Mouse (Mus musculus) limb, embryonic 15.5 days (tissue): Measurements from ENCODE around the gene Ap1g1. TPM values are rescaled to one million over a fixed set of nuclear protein-coding genes. Genes with fewer than 3 reads are reported as not detected.

Experiments
- ATAC-seq: fragments of 200-750 bp; cut with Nextera tagmentation; 2 replicates; pipeline ENCODE4 v1.8.0; 2017; ENCODE audit warnings: low read depth, moderate TSS enrichment; ENCODE audit not compliant: insufficient number of reproducible peaks, low FRiP score, low TSS enrichment
- H3K27ac ChIP-seq: fragments of 300-500 bp; sonication (generic); 2 replicates; pipeline ENCODE4 v1.5.1; 2015; ENCODE audit warnings: moderate library complexity, mild to moderate bottlenecking, inconsistent platforms
- H3K27me3 ChIP-seq: fragments of 300-500 bp; sonication (generic); 2 replicates; pipeline ENCODE4 v1.6.1; 2015; ENCODE audit warnings: inconsistent platforms
- H3K36me3 ChIP-seq: fragments of 300-500 bp; sonication (generic); 2 replicates; pipeline ENCODE4 v1.6.1; 2015; ENCODE audit warnings: inconsistent platforms
- H3K4me1 ChIP-seq: fragments of 300-500 bp; sonication (generic); 2 replicates; pipeline ENCODE4 v1.6.1; 2015; ENCODE audit warnings: inconsistent platforms
- H3K4me2 ChIP-seq: fragments of 300-500 bp; sonication (generic); 2 replicates; pipeline ENCODE4 v1.6.1; 2015; ENCODE audit warnings: mild to moderate bottlenecking, inconsistent platforms
- H3K4me3 ChIP-seq: fragments of 300-500 bp; sonication (generic); 2 replicates; pipeline ENCODE4 v1.5.1; 2015; ENCODE audit warnings: mild to moderate bottlenecking, inconsistent platforms
- H3K9ac ChIP-seq: fragments of 300-500 bp; sonication (generic); 2 replicates; pipeline ENCODE4 v1.6.1; 2015; ENCODE audit warnings: inconsistent platforms
- H3K9me3 ChIP-seq: fragments of 300-500 bp; sonication (generic); 2 replicates; pipeline ENCODE4 v1.6.1; 2016; ENCODE audit warnings: inconsistent platforms
- WGBS: fragments of 180-500 bp; shearing (Covaris S2); methylation state at CpG from one replicate; pipeline ENCODE4 v1.1.7; 2015; 5-methylcytosine and 5-hydroxymethylcytosine counted together
- polyA plus RNA-seq: library from polyadenylated mRNA; unstranded; fragments of >200 nt; fragmentation: Nextera tagmentation; extraction: Ambion mirVana; gene quantifications from 2 replicates; pipeline ENCODE4 v1.2.1, GENCODE M21; 2015

The Ap1g1 gene
- polyA plus RNA-seq, result 33.0 and 38.1 TPM in 2 replicates

- peak; percentile 98 for ATAC-seq
- WGBS, result under 1% methylated on average over 64 of the region's 64 CpGs
- H3K4me1 ChIP-seq, result peaks cover 11% of the 10 kb centered on the region
- peaks cover 7% of the 10 kb centered on the region; the same call in 1 of the 2 replicates for H3K27me3 ChIP-seq
- H3K9me3 ChIP-seq, result no peaks in the 10 kb centered on the region
- peak within 1 kb of the TSS; percentile 99 for H3K4me3 ChIP-seq
- H3K9ac ChIP-seq, result peak within 1 kb of the TSS; percentile 98
- H3K4me2 ChIP-seq, result peak within 1 kb of the TSS; percentile 77
- peak within 1 kb of the TSS; percentile 99 for H3K27ac ChIP-seq
- H3K36me3 ChIP-seq, result no peaks in the 10 kb centered on the region
These were observed at the start of gene Ap1g1 for GRCm38 (mm10) chr8:109778280-109778977. Gene Ap1g1 (plus strand): TSS chr8:109778554.

- Histone ChIP-seq H3K27me3 (no peaks in the 10 kb centered on the region), H3K4me3 (no peak overlapping the region), H3K36me3 (peaks cover 79% of the 10 kb centered on the region), H3K9ac (no peak overlapping the region), H3K4me1 (peaks cover 1% of the 10 kb centered on the region; the same call in 1 of the 2 replicates), H3K9me3 (no peaks in the 10 kb centered on the region), H3K27ac (no peak overlapping the region), H3K4me2 (no peak overlapping the region)
- WGBS, result 88% methylated on average over 3 of the region's 3 CpGs
- ATAC-seq, result no peak
These were observed 47.3 kb upstream of the Ap1g1 start for GRCm38 (mm10) chr8:109731012-109731411.

GRCm38 (mm10) chr8:109734018-109734417 lies 44.3 kb upstream of the Ap1g1 start:
- no peak overlapping the region for H3K4me3 ChIP-seq
- H3K9ac ChIP-seq, result no peak overlapping the region
- H3K4me1 ChIP-seq, result peaks cover 9% of the 10 kb centered on the region; the same call in 1 of the 2 replicates
- no peak for ATAC-seq
- WGBS, result 88% methylated on average over 3 of the region's 3 CpGs
- peaks cover 57% of the 10 kb centered on the region for H3K36me3 ChIP-seq
- no peak overlapping the region for H3K27ac ChIP-seq
- no peak overlapping the region for H3K4me2 ChIP-seq
- no peaks in the 10 kb centered on the region for H3K9me3 ChIP-seq
- no peaks in the 10 kb centered on the region for H3K27me3 ChIP-seq

- 6% methylated on average over 8 of the region's 8 CpGs for WGBS
- no peak for ATAC-seq
These were observed 41.5 kb upstream of the Ap1g1 start for GRCm38 (mm10) chr8:109736819-109737218.

GRCm38 (mm10) chr8:109737237-109738048 lies 40.9 kb upstream of the Ap1g1 start, which contains the start of gene Atxn1l:
Gene Atxn1l (minus strand): TSS chr8:109737739.
- no peaks in the 10 kb centered on the region for H3K9me3 ChIP-seq
- no peaks in the 10 kb centered on the region for H3K27me3 ChIP-seq
- peak within 1 kb of the TSS; percentile 97 for H3K4me3 ChIP-seq
- peak; percentile 48; the same call in 1 of the 2 replicates for ATAC-seq
- under 1% methylated on average over 50 of the region's 59 CpGs for WGBS
- H3K36me3 ChIP-seq, result peaks cover 23% of the 10 kb centered on the region
- peak within 1 kb of the TSS; percentile 67 for H3K4me2 ChIP-seq
- peaks cover 9% of the 10 kb centered on the region; the same call in 1 of the 2 replicates for H3K4me1 ChIP-seq
- peak within 1 kb of the TSS; percentile 99 for H3K9ac ChIP-seq
- peak within 1 kb of the TSS; percentile 82 for H3K27ac ChIP-seq

More at GRCm38 (mm10) chr8:109736819-109737218, 41.5 kb upstream of the Ap1g1 start:
- Histone ChIP-seq H3K27me3 (no peaks in the 10 kb centered on the region), H3K36me3 (peaks cover 29% of the 10 kb centered on the region), H3K27ac (peak overlapping the region; percentile 82; the same call in 1 of the 2 replicates), H3K9ac (peak overlapping the region; percentile 99), H3K9me3 (no peaks in the 10 kb centered on the region), H3K4me3 (peak overlapping the region; percentile 97), H3K4me1 (peaks cover 9% of the 10 kb centered on the region; the same call in 1 of the 2 replicates), H3K4me2 (peak overlapping the region; percentile 67)

- Histone ChIP-seq H3K27ac (0 out of 2 replicates have a peak overlapping the region, but pooled peaks have one; percentile 82), H3K36me3 (peaks cover 17% of the 10 kb centered on the region), H3K4me2 (peak overlapping the region; percentile 67), H3K4me3 (peak overlapping the region; percentile 97), H3K4me1 (peaks cover 9% of the 10 kb centered on the region; the same call in 1 of the 2 replicates), H3K27me3 (no peaks in the 10 kb centered on the region), H3K9me3 (no peaks in the 10 kb centered on the region), H3K9ac (no peak overlapping the region)
- 0 out of 2 replicates have a peak, but pooled peaks have one; percentile 55 for ATAC-seq
- WGBS, result 60% methylated on average over 1 of the region's 1 CpGs
These were observed 40.3 kb upstream of the Ap1g1 start for GRCm38 (mm10) chr8:109738049-109738380.

- Histone ChIP-seq H3K27ac (no peak overlapping the region), H3K4me2 (no peak overlapping the region), H3K9me3 (no peaks in the 10 kb centered on the region), H3K9ac (no peak overlapping the region), H3K36me3 (no peaks in the 10 kb centered on the region), H3K4me1 (no peaks in the 10 kb centered on the region), H3K4me3 (no peak overlapping the region), H3K27me3 (no peaks in the 10 kb centered on the region)
- no peak for ATAC-seq
- whole genome bisulfite sequencing, result 83% methylated on average over 12 of the region's 12 CpGs
These were observed 30.7 kb upstream of the Ap1g1 start for GRCm38 (mm10) chr8:109747468-109748199.

GRCm38 (mm10) chr8:109750274-109750673 lies 28.1 kb upstream of the Ap1g1 start:
- no peak overlapping the region for H3K4me3 ChIP-seq
- no peaks in the 10 kb centered on the region for H3K36me3 ChIP-seq
- H3K9me3 ChIP-seq, result no peaks in the 10 kb centered on the region
- H3K9ac ChIP-seq, result no peak overlapping the region
- H3K4me1 ChIP-seq, result no peaks in the 10 kb centered on the region
- H3K27me3 ChIP-seq, result no peaks in the 10 kb centered on the region
- no peak overlapping the region for H3K4me2 ChIP-seq
- no peak overlapping the region for H3K27ac ChIP-seq
- 49% methylated on average over 5 of the region's 5 CpGs for WGBS
- ATAC-seq, result no peak

- H3K27ac ChIP-seq, result no peak overlapping the region
- no peaks in the 10 kb centered on the region for H3K9me3 ChIP-seq
- 69% methylated on average over 12 of the region's 12 CpGs for WGBS
- no peak overlapping the region for H3K4me3 ChIP-seq
- H3K36me3 ChIP-seq, result no peaks in the 10 kb centered on the region
- no peak for ATAC-seq
- H3K27me3 ChIP-seq, result no peaks in the 10 kb centered on the region
- no peaks in the 10 kb centered on the region for H3K4me1 ChIP-seq
- no peak overlapping the region for H3K9ac ChIP-seq
- H3K4me2 ChIP-seq, result no peak overlapping the region
These were observed 27.7 kb upstream of the Ap1g1 start for GRCm38 (mm10) chr8:109750699-109751098.

- Histone ChIP-seq H3K4me3 (no peak overlapping the region), H3K4me1 (no peaks in the 10 kb centered on the region), H3K9ac (no peak overlapping the region), H3K36me3 (no peaks in the 10 kb centered on the region), H3K27ac (no peak overlapping the region), H3K4me2 (no peak overlapping the region), H3K27me3 (no peaks in the 10 kb centered on the region), H3K9me3 (no peaks in the 10 kb centered on the region)
- WGBS, result 87% methylated on average over 20 of the region's 20 CpGs
- no peak for ATAC-seq
These were observed 26.4 kb upstream of the Ap1g1 start for GRCm38 (mm10) chr8:109751731-109752485.

- Histone ChIP-seq H3K9ac (no peak overlapping the region), H3K27ac (no peak overlapping the region), H3K9me3 (no peaks in the 10 kb centered on the region), H3K36me3 (no peaks in the 10 kb centered on the region), H3K4me1 (no peaks in the 10 kb centered on the region), H3K4me3 (no peak overlapping the region), H3K4me2 (no peak overlapping the region), H3K27me3 (no peaks in the 10 kb centered on the region)
- ATAC-seq, result no peak
- whole genome bisulfite sequencing, result 74% methylated on average over 8 of the region's 8 CpGs
These were observed 23.7 kb upstream of the Ap1g1 start for GRCm38 (mm10) chr8:109754696-109755095.
